Mouse (Mus musculus) layer of hippocampus, postnatal 10 days (tissue): ENCODE data around the gene D930007J09Rik. TPM values are rescaled to one million over a fixed set of nuclear protein-coding genes. Genes with fewer than 3 reads are reported as not detected.

Experiments
- DNase-seq, 2 experiments: peaks; one replicate each; pipeline ENCODE4 v3.0.0; 2021; ENCODE audit warnings: low spot score in 2 of 2
- total RNA-seq, 2 experiments: library from RNA; stranded (reverse); gene quantifications; 2 replicates each; pipeline ENCODE4 v1.2.3; 2021

The D930007J09Rik gene
- total RNA-seq, 2 experiments from 2014 or later, result 1.4 to 1.9 TPM

GRCm38 (mm10) chr13:32821671-32822070 lies 19.0 kb upstream of the D930007J09Rik start:
- DNase-seq, result no peak

- no peak for DNase-seq
These were observed 17.3 kb upstream of the D930007J09Rik start for GRCm38 (mm10) chr13:32819926-32820325.

GRCm38 (mm10) chr13:32819241-32819640 lies 16.6 kb upstream of the D930007J09Rik start:
- DNase-seq, result no peak

- DNase-seq, result no peak
These were observed 5.0 kb upstream of the D930007J09Rik start for GRCm38 (mm10) chr13:32807624-32808023.

- no peak for DNase-seq
These were observed 4.2 kb upstream of the D930007J09Rik start for GRCm38 (mm10) chr13:32806820-32807219.

- DNase-seq, result no peak
These were observed 1.2 kb upstream of the D930007J09Rik start for GRCm38 (mm10) chr13:32803701-32804345.

GRCm38 (mm10) chr13:32801693-32802221 lies 892 bp downstream of the D930007J09Rik start, which contains the start of gene Wrnip1:
TSS of gene Wrnip1 (plus strand) at chr13:32802038.
- peak; percentile 96 to 97 for DNase-seq

GRCm38 (mm10) chr13:32800859-32801258 lies 1.8 kb downstream of the D930007J09Rik start:
- no peak for DNase-seq

GRCm38 (mm10) chr13:32799131-32799530 lies 3.5 kb downstream of the D930007J09Rik start:
- DNase-seq, result no peak

- no peak for DNase-seq
These were observed 5.6 kb downstream of the D930007J09Rik start for GRCm38 (mm10) chr13:32797085-32797484.

GRCm38 (mm10) chr13:32795166-32795565 lies 7.5 kb downstream of the D930007J09Rik start:
- no peak for DNase-seq

- no peak for DNase-seq
These were observed 8.0 kb downstream of the D930007J09Rik start for GRCm38 (mm10) chr13:32794619-32795018.

- no peak for DNase-seq
These were observed 12.9 kb downstream of the D930007J09Rik start for GRCm38 (mm10) chr13:32789781-32790180.

GRCm38 (mm10) chr13:32787584-32787983 lies 15.1 kb downstream of the D930007J09Rik start:
- no peak for DNase-seq

GRCm38 (mm10) chr13:32783816-32784215 lies 18.8 kb downstream of the D930007J09Rik start, which contains the start of gene Mylk4:
TSS of gene Mylk4 (minus strand) at chr13:32783954.
- DNase-seq, result no peak

GRCm38 (mm10) chr13:32783055-32783454 lies 19.6 kb downstream of the D930007J09Rik start:
- DNase-seq, result no peak

GRCm38 (mm10) chr13:32778861-32779260 lies 23.8 kb downstream of the D930007J09Rik start:
- DNase-seq, result no peak

GRCm38 (mm10) chr13:32776350-32776749 lies 26.3 kb downstream of the D930007J09Rik start:
- no peak for DNase-seq

- no peak for DNase-seq
These were observed 26.8 kb downstream of the D930007J09Rik start for GRCm38 (mm10) chr13:32775889-32776288.

GRCm38 (mm10) chr13:32769960-32770359 lies 32.7 kb downstream of the D930007J09Rik start:
- DNase-seq, result no peak

- peak; percentile 33 to 43 for DNase-seq
These were observed 34.5 kb downstream of the D930007J09Rik start for GRCm38 (mm10) chr13:32768104-32768503.

GRCm38 (mm10) chr13:32764448-32764847 lies 38.2 kb downstream of the D930007J09Rik start:
- DNase-seq, result no peak

- no peak for DNase-seq
These were observed 39.5 kb downstream of the D930007J09Rik start for GRCm38 (mm10) chr13:32763141-32763540.
